Mouse (Mus musculus): ENCODE measurements at regions not wholly inside any gene's neighbourhood (a gene's known extent, or its start where the extent isn't known, plus 50 kb on each side); places are given as distances from the start of the nearest gene placed in this dataset.

DNA sequence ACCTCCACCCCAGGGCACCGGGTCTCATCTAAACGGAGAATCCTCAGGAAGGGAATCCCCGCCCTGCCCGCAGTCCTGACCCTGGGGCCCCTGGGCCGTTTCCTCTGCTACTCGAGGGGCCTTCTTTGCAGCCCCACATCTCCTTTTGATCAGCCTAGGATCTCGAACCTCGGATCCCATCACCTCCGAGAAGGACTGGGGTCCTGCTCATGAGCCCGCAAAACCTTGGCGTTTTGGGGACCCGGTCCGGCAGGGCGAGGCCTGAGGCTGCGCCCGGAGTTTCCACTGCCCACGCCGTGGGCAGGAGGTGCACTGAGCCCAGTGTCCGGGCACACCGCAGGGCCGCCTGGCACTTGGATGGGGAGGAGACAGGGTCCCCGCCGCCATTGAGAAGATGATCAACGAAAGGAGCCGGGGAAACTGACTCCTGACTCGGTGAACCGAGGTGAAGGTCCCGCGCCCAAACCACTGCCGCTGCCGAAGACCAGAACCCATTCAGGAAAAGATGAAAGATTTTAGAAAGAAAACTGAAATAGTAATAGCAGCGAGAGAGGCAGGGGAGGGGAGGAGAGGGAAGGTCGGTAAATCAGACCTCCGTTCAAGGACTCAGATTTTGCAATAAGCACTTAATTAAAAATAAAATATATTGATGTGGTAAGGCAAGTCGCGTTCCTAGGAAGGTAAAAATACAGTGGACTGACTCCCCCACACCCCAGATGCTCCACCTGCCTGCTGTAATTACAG, 399.0 kb upstream of the Smim15 start:
- TF ChIP-seq NANOG (IDR thresholded peaks at IDR 0.05; ENCODE audit: borderline replicate concordance, low read length) = no peak
- TF ChIP-seq CTCF (conservative IDR thresholded peaks at IDR 0.05; ENCODE audit: low read length) = no peak
- no peak for TF ChIP-seq POU5F1 (IDR thresholded peaks at IDR 0.05; ENCODE audit: borderline replicate concordance, low read length)
- H3K4me3 ChIP-seq (replicated peaks; ENCODE audit: low read length) = peak overlapping the region; percentile 74
- peaks cover 47% of the 10 kb centered on the region for H3K27me3 ChIP-seq (ENCODE audit: insufficient read depth, low read length)
- peaks cover 29% of the 10 kb centered on the region for H3K4me1 ChIP-seq (replicated peaks; ENCODE audit: low read depth, low read length)
- no peaks in the 10 kb centered on the region for H3K36me3 ChIP-seq (ENCODE audit: insufficient read depth, low read length)
- no peaks in the 10 kb centered on the region for H3K9me3 ChIP-seq (ENCODE audit: low read length)

DNA sequence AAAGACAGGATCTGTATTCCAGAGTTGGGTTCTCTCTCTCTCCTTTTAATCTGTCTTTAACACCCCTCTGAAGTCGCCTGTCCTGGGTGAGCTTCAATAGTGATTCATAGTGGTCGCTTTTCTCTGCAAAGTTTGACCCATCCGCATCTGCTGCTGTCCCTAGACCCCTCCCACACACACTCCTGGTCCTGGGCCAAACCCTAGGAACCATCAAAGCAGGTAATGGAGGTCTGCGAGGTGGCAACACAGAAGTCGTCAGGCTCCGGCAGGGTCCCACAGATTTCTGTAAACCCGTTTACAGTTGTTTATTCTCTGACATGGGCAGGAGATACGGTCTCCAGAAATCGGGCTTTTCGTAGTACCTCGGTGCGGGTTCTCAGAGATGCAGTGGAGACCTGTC, 399.5 kb upstream of the Smim15 start:
- no peaks in the 10 kb centered on the region for H3K36me3 ChIP-seq (ENCODE audit: insufficient read depth, low read length)
- no peaks in the 10 kb centered on the region for H3K9me3 ChIP-seq (ENCODE audit: low read length)
- H3K4me3 ChIP-seq (replicated peaks; ENCODE audit: low read length) = peak overlapping the region; percentile 74
- H3K4me1 ChIP-seq (replicated peaks; ENCODE audit: low read depth, low read length) = peaks cover 29% of the 10 kb centered on the region
- TF ChIP-seq CTCF (conservative IDR thresholded peaks at IDR 0.05; ENCODE audit: low read length) = no peak
- peaks cover 47% of the 10 kb centered on the region for H3K27me3 ChIP-seq (ENCODE audit: insufficient read depth, low read length)

DNA sequence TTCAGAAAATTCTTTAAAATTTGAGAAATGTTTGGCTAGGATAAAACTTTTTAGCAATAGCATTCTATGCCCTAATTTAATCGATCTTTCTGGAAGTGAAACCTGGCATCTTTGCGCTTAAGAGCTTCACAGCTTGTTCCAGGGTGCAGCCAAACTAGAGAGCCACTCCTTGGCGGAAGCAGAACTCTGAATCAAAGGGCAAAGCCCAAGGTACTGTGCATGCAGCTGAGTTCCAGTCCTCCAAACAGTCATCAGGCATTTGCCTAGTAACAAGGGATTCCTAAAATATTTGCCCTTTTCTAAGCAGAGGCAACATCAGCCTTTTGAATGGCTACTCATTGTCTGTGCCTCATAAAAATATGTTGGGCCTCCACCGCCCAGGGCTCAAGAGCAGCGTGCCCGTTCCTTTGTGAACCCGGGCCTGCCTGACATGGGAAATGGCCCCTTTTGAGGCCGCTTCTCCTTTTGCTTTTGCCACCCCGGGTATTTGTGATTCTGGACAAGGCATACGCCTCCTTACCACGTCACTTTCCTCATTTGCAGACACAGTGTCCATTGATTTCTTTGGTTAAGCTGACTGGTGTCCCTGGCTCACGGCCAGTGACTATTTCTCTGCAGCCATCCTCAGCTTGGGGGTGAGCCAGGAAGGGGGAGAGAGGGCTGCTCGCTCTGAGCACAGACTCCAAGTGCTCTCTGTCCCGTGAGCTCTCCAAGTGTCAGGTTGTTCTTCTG, 402.2 kb upstream of the Smim15 start:
- H3K4me1 ChIP-seq (replicated peaks; ENCODE audit: low read depth, low read length) = peaks cover 29% of the 10 kb centered on the region
- H3K36me3 ChIP-seq (ENCODE audit: insufficient read depth, low read length) = no peaks in the 10 kb centered on the region
- TF ChIP-seq CTCF (conservative IDR thresholded peaks at IDR 0.05; ENCODE audit: low read length) = no peak
- no peak for TF ChIP-seq POU5F1 (IDR thresholded peaks at IDR 0.05; ENCODE audit: borderline replicate concordance, low read length)
- no peak for TF ChIP-seq NANOG (IDR thresholded peaks at IDR 0.05; ENCODE audit: borderline replicate concordance, low read length)
- no peaks in the 10 kb centered on the region for H3K9me3 ChIP-seq (ENCODE audit: low read length)
- H3K4me3 ChIP-seq (replicated peaks; ENCODE audit: low read length) = no peak overlapping the region
- peaks cover 38% of the 10 kb centered on the region for H3K27me3 ChIP-seq (ENCODE audit: insufficient read depth, low read length)

DNA sequence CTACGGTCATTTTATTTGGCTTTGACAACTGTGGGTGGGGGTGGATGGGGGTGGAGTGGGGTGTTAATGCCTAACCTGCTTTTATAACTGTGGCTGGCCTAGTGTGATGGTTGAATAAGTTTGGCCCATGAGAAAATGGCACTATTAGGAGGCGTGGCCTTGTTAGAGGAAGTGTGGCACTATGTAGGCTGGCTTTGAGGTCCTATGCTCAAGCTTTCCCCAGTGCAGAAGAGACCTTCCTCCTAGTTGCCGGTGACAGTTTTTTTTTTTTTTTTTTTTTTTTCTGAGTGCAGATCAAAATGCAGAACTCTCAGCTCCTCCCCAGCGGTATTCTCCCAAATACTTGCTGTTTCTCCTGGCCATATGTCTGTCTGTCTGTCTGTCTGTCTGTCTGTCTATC, 404.6 kb upstream of the Smim15 start:
- TF ChIP-seq NANOG (IDR thresholded peaks at IDR 0.05; ENCODE audit: borderline replicate concordance, low read length) (no peak), POU5F1 (IDR thresholded peaks at IDR 0.05; ENCODE audit: borderline replicate concordance, low read length) (no peak), CTCF (conservative IDR thresholded peaks at IDR 0.05; ENCODE audit: low read length) (no peak)
- no peak overlapping the region for H3K4me3 ChIP-seq (replicated peaks; ENCODE audit: low read length)
- peaks cover 19% of the 10 kb centered on the region for H3K27me3 ChIP-seq (ENCODE audit: insufficient read depth, low read length)
- H3K36me3 ChIP-seq (ENCODE audit: insufficient read depth, low read length) = no peaks in the 10 kb centered on the region
- peaks cover 10% of the 10 kb centered on the region for H3K4me1 ChIP-seq (replicated peaks; ENCODE audit: low read depth, low read length)
- H3K9me3 ChIP-seq (ENCODE audit: low read length) = no peaks in the 10 kb centered on the region

DNA sequence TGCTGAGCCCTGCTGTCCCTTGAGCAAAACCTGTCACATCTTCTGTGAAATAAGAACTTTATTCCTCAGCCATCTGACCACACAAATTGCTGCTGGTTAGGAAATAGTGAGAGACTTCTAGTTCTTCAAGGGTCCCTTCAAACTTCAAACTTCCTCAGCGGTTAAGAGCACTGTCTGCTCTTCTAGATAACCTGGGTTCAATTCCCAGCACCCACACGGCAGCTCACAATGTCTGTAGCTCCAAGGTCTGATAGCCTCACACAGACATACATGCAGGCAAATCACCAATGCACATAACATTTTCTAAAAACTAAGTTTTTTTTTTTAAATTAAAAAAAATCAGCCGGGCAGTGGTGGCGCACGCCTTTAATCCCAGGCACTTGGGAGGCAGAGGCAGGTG, 407.0 kb upstream of the Smim15 start:
- Histone ChIP-seq H3K27me3 (ENCODE audit: insufficient read depth, low read length) (peaks cover 6% of the 10 kb centered on the region; the same call in 1 of the 2 replicates), H3K36me3 (ENCODE audit: insufficient read depth, low read length) (no peaks in the 10 kb centered on the region), H3K9me3 (ENCODE audit: low read length) (no peaks in the 10 kb centered on the region; the same call in 1 of the 2 replicates), H3K4me1 (replicated peaks; ENCODE audit: low read depth, low read length) (peaks cover 4% of the 10 kb centered on the region), H3K4me3 (replicated peaks; ENCODE audit: low read length) (no peak overlapping the region)
- TF ChIP-seq POU5F1 (IDR thresholded peaks at IDR 0.05; ENCODE audit: borderline replicate concordance, low read length) = no peak
- TF ChIP-seq NANOG (IDR thresholded peaks at IDR 0.05; ENCODE audit: borderline replicate concordance, low read length) = no peak
- TF ChIP-seq CTCF (conservative IDR thresholded peaks at IDR 0.05; ENCODE audit: low read length) = no peak

DNA sequence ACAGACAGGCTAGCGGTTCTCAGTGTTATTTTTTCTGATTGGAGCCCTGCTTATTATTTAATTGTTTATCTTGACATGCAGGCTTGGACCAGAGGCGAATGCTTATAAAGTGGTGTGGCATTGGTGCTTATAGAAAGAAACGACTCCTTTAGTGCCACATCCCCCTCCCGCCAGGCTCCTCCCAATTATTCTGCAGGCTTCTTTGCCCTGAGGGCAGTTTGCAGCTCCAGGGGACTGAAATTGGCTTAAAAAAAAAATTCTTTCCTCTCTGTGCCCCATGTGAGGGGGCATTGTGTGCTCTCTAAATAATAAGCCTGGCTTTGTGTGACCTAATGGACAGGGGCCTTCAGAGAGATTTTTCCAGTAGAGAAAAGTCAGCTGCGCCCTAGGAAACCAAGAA, 409.1 kb upstream of the Smim15 start:
- H3K27me3 ChIP-seq (ENCODE audit: insufficient read depth, low read length) = no peaks in the 10 kb centered on the region
- H3K4me3 ChIP-seq (replicated peaks; ENCODE audit: low read length) = no peak overlapping the region
- H3K4me1 ChIP-seq (replicated peaks; ENCODE audit: low read depth, low read length) = no peaks in the 10 kb centered on the region
- H3K36me3 ChIP-seq (ENCODE audit: insufficient read depth, low read length) = no peaks in the 10 kb centered on the region
- no peaks in the 10 kb centered on the region; the same call in 1 of the 2 replicates for H3K9me3 ChIP-seq (ENCODE audit: low read length)
- TF ChIP-seq CTCF (conservative IDR thresholded peaks at IDR 0.05; ENCODE audit: low read length) = no peak
- no peak for TF ChIP-seq NANOG (IDR thresholded peaks at IDR 0.05; ENCODE audit: borderline replicate concordance, low read length)
- TF ChIP-seq POU5F1 (IDR thresholded peaks at IDR 0.05; ENCODE audit: borderline replicate concordance, low read length) = no peak

DNA sequence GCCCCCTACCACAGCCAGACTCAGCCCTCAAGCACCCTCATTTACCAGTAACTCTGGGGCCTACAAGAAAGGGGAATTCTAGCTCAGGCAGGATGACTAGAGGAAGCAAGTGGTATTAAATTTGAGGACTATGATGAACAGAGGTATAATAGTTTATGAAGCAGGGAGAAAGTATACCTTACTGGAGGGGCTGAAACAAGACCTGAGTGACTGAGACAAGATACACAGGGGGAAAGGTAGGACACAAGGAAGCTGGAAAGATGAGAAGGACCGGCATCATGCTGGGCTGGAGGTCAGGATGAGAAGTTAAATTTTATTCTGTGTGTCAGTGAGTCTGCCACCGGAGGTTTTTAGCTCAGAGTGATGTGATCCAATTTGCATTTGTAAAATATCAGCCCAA, 417.2 kb upstream of the Smim15 start:
- TF ChIP-seq NANOG (IDR thresholded peaks at IDR 0.05; ENCODE audit: borderline replicate concordance, low read length) (no peak), POU5F1 (IDR thresholded peaks at IDR 0.05; ENCODE audit: borderline replicate concordance, low read length) (no peak), CTCF (conservative IDR thresholded peaks at IDR 0.05; ENCODE audit: low read length) (no peak)
- Histone ChIP-seq H3K4me1 (replicated peaks; ENCODE audit: low read depth, low read length) (peaks cover 11% of the 10 kb centered on the region; the same call in 1 of the 2 replicates), H3K36me3 (ENCODE audit: insufficient read depth, low read length) (no peaks in the 10 kb centered on the region), H3K27me3 (ENCODE audit: insufficient read depth, low read length) (0 out of 2 replicates have a peak, but pooled peaks cover 2% of the 10 kb centered on the region), H3K9me3 (ENCODE audit: low read length) (no peaks in the 10 kb centered on the region), H3K4me3 (replicated peaks; ENCODE audit: low read length) (no peak overlapping the region)

DNA sequence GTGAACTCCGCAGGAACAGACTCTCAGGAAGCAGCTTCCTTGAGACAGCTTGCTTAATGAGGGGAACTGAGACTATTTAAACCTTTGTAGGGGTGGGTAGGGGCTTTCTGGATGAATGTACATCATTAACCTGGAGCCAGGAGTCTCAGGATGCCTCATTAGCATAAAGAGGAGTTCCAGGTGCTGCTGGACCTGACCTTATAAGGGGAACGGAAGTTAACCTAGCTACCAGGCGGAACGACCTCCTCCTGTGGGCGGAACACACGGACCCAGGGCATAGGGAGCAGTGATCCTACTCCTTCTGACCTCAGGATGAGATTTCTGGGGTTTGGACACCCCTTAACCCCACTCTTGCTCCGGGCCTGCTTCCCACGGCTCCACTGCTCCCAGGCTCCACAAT, 417.6 kb upstream of the Smim15 start:
- H3K9me3 ChIP-seq (ENCODE audit: low read length) = no peaks in the 10 kb centered on the region
- TF ChIP-seq POU5F1 (IDR thresholded peaks at IDR 0.05; ENCODE audit: borderline replicate concordance, low read length) (no peak), NANOG (IDR thresholded peaks at IDR 0.05; ENCODE audit: borderline replicate concordance, low read length) (no peak), CTCF (conservative IDR thresholded peaks at IDR 0.05; ENCODE audit: low read length) (no peak)
- peaks cover 11% of the 10 kb centered on the region; the same call in 1 of the 2 replicates for H3K4me1 ChIP-seq (replicated peaks; ENCODE audit: low read depth, low read length)

More for the DNA sequence above, 417.6 kb upstream of the Smim15 start:
- no peak overlapping the region for H3K4me3 ChIP-seq (replicated peaks; ENCODE audit: low read length)
- H3K27me3 ChIP-seq (ENCODE audit: insufficient read depth, low read length) = 0 out of 2 replicates have a peak, but pooled peaks cover 4% of the 10 kb centered on the region
- H3K36me3 ChIP-seq (ENCODE audit: insufficient read depth, low read length) = no peaks in the 10 kb centered on the region

Measured in E14TG2a.4 (cell line).